Mouse (Mus musculus): ENCODE measurements around the gene Olfr90.
"Not testable (repeated sequence)": the region's sequence is repeated elsewhere in the genome, so short reads cannot be mapped to it uniquely, and the experiment has no call there.

Olfr90 gene

DNA sequence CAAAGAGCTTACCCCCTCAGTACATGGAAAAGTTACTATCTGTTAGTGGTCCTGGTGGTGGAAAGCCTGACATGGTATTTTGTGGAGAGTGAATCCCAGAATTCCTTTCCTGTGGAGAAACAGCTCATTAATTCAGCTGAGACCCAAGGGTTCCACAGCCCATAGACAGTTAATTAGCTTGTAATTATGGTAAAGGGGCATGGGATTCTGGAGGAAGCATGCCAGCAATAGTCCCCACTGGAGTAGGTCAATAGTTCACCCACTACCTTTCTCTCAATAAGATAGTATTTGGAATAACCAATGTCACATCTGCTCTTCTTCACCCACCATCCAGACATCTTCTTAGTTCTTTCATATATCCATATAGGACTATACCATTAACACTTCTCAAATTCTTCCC, at the start of gene Olfr90:
Olfr90 (minus strand) TSS at position 101 of the 400 bp plus-strand sequence.
- no peak for DNase-seq (ENCODE audit: low read depth, low spot score)

GRCm38 (mm10) chr17:37131366-37131765, 43.1 kb upstream of the Olfr90 start:
- not testable (repeated sequence) for DNase-seq (ENCODE audit: low read depth, low spot score)

GRCm38 (mm10) chr17:37119988-37120387, 31.7 kb upstream of the Olfr90 start, which contains the start of gene Olfr92:
Gene Olfr92, minus strand, starts transcription at chr17:37120088.
- DNase-seq (ENCODE audit: low read depth, low spot score), result no peak

DNA sequence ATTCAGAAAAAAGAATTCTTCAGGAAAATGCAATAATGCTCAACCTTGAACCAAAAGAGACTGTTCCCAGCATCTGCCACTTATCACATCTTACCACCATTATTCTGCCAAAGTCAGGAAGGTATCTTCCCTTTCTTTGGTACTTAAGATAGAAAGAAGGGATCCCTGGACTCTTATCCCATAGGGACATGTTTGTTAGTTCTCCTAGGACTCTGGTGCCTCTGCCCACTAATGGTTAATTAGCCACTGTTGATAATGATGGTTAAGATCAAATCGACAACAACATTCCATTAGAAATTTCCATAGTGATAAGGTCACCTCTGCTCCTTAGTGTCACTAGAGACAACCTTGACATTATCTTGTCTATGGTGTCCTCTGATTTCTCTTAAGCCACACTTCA, 9.9 kb upstream of the Olfr90 start, which contains the start of gene Olfr91:
Olfr91 (minus strand) TSS at position 101 of the 400 bp plus-strand sequence.
- DNase-seq (ENCODE audit: low read depth, low spot score), result no peak

DNA sequence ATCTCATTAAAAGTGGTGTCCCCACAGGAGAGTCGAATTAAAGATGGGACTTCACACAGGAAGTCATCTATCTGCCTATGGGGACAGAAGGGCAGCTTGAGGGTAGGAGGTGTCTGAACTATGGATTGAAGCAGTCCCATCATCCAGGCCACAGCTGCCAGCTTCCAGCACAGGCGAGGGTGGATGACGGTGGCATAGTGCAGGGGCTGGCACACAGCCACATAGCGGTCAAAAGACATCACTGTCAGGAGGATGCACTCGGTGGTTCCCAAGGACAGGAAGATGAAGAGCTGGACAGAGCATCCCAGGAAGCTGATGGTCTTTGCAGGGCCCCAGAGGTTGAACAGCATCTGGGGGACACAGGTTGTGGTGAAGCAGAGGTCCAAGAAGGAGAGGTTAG, 5.0 kb upstream of the Olfr90 start:
- DNase-seq (ENCODE audit: low read depth, low spot score), result no peak

DNA sequence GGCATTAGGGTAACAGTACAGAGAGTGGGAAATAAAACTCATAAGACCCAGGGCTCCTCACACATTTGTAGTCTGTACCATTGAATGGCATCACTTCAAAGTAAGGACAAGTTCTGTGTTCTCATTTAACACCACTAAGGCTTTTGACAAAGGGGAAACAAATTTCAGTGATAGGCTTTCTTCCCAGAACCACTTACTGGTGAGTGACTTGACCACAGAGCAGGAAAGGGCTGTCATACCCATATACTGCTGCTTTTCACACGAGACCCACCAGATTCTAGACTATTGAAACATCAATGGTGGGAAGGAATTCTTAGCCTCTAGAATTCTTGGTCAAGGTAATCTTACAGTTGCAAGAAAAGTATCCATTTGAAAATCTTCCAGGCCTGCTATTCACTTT, 3.9 kb upstream of the Olfr90 start:
- DNase-seq (ENCODE audit: low read depth, low spot score), result no peak

GRCm38 (mm10) chr17:37085545-37085944, 2.8 kb downstream of the Olfr90 start:
- no peak for DNase-seq (ENCODE audit: low read depth, low spot score)

DNA sequence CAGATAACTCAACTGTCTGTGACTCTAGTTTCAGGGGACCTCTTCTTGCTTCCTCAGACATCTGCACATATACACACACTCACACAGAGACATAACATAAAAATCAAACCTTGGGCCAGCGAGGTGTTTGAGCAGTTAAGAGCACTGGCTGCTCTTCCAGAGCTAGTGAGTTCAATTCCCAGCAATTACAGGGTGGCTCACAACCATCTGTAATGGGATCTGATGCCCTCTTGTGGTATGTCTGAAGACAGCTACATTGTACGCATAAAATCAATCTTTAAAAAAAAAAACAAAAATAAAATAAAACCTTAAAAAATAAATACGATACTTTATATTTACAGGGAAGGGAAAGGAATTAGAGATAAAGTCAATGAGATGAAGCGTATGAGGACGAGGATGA, 3.7 kb downstream of the Olfr90 start:
- DNase-seq (ENCODE audit: low read depth, low spot score), result no peak

GRCm38 (mm10) chr17:37083327-37083726, 5.0 kb downstream of the Olfr90 start:
- DNase-seq (ENCODE audit: low read depth, low spot score), result no peak

GRCm38 (mm10) chr17:37081659-37082058, 6.6 kb downstream of the Olfr90 start:
- no peak for DNase-seq (ENCODE audit: low read depth, low spot score)

DNA sequence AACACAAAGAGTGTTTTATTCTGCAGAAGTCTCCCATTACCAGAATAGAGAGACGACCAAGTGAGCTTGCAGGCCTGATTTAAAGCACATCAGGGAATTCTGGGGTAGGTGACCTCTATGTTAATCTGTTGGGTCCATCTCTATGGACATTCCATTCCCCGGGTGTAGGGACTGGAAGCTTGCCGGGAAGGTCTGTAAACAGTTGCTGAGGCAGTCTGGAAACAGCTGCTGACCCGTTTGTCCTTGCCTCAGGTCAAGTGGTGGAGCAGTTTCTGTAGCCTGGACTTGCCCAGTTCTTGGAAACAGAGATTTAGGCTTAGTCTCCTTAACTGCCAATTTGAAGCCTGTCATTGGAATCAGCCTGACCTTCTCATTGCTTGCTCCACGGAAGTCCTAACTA, 8.2 kb downstream of the Olfr90 start:
- DNase-seq (ENCODE audit: low read depth, low spot score), result no peak

DNA sequence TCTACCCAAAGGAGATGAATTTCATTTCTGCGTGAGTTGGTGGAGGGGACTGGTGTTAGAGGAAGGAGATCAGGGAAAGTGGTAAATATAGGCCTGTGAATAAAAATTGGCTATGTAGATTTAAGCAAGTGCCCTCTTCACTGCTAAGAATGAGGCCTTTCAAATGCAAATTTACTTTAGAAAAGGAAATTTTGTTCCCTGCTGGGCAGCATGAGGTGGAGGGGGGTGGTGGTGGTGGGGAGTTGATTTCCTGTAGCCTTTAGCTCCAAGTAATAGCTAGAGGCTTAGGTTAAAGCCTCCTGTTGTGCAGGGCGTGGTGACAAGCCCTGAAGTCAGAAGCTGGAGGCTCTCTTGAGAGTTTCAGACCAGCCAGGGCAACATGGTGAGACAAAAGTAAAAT, 9.3 kb downstream of the Olfr90 start:
- no peak for DNase-seq (ENCODE audit: low read depth, low spot score)

GRCm38 (mm10) chr17:37078193-37078592, 10.1 kb downstream of the Olfr90 start:
- no peak for DNase-seq (ENCODE audit: low read depth, low spot score)

GRCm38 (mm10) chr17:37075766-37076165, 12.5 kb downstream of the Olfr90 start:
- no peak for DNase-seq (ENCODE audit: low read depth, low spot score)

- no peak for DNase-seq (ENCODE audit: low read depth, low spot score)
These were observed 13.1 kb downstream of the Olfr90 start for GRCm38 (mm10) chr17:37075181-37075580.

- DNase-seq (ENCODE audit: low read depth, low spot score), result no peak
These were observed 15.5 kb downstream of the Olfr90 start for GRCm38 (mm10) chr17:37072730-37073276.

DNA sequence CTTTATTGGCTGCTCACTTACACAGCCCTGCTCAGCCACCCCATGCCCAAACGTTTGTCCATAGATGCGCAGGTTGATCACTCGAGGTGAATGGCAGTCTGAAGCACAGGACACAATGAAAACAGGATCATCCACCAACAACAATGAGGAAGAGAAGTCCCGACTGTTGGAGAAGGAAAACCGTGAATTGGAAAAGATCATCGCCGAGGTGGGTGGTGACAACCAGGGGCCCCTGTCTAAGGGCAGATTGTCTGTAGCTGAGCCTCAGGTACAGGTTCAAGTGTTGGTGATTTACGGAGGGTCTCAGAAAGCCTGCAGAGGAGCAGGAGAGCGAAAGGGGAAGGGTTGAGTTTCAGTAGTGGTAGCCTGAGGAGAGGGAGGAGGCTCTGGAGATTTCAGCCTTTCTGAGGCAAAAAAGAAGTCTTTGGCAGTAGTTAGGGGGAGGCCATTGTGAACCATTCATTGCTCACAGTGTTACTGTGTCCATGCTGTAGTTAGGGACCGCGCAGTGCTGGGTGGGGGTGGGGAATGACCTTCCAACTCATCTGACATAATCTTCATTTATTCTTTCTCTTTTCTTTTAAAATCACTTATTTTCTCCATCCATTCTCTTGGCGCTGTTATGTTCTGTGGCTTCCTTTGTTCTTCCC, 16.1 kb downstream of the Olfr90 start:
- DNase-seq (ENCODE audit: low read depth, low spot score), result no peak

DNA sequence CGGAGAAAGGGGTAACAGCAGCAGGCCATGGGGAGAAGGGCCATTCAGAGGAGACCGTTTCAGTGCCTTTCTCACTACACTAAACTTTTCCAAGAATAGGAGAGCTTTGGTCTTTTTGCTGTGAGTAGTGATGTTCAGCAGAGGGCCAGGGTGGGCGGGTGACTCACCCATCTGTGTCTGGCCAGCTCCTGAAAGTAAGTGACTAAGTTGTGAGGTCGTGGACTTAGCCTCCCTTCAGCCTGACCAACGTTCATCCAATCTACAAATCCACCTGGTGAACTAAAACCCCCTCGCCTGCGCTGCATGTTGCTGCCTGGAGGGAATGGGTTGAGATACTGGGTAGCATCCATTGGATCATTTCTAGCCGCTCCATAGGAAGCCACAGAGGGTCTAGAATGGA, 18.2 kb downstream of the Olfr90 start:
- DNase-seq (ENCODE audit: low read depth, low spot score), result no peak

- no peak for DNase-seq (ENCODE audit: low read depth, low spot score)
These were observed 20.4 kb downstream of the Olfr90 start for GRCm38 (mm10) chr17:37067861-37068260.

DNA sequence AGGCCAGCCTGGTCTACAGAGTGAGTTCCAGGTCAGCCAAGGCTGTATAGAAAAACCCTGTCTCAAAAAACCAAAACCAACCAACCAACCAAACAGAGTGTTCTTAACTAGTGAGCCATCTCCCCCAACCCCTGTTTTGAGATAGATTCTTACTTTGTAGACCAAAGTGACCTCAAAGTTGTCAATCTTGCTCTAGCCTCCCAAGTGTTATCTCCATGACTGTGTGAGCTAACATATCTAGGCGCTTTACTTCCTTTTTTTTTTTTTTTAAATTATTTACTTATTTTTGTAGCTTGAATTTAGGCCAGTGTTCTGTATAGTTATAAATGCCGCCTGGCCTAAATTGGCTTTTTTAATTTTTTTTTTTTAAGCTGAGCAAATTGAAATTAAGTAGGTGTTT, 22.3 kb downstream of the Olfr90 start:
- no peak for DNase-seq (ENCODE audit: low read depth, low spot score)

- no peak for DNase-seq (ENCODE audit: low read depth, low spot score)
These were observed 24.4 kb downstream of the Olfr90 start for GRCm38 (mm10) chr17:37063686-37064495.

DNA sequence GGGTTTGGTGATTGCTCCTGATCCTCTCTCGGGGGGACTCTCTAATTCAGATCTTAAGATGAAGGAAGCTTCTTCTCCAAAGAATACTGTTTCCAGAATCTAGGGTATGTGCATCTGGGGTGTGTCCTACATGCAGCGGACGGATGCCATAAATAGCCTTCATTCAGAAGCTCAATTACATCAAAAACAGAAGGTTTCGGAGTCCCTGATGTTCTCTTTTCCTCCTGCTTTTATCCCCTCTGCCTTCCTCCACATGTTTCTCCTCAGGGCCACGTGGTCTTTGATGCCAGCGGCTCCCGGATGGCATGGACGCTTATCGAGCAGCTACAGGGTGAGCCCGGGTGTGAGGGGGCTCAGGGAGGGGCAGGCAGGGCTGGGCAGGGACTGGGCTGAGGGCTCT, 25.2 kb downstream of the Olfr90 start:
- no peak for DNase-seq (ENCODE audit: low read depth, low spot score)

Measured in c-Kit-negative CD71-positive TER-119-positive erythroid progenitor cells, embryonic 14.5 days (primary cell).